Mouse (Mus musculus) stomach, embryonic 15.5 days (tissue): ENCODE measurements around the gene Acd. TPM values are rescaled to one million over a fixed set of nuclear protein-coding genes. Genes with fewer than 3 reads are reported as not detected.

Source experiments
- ATAC-seq: fragments of 200-750 bp; cut with Nextera tagmentation; 2 replicates; pipeline ENCODE4 v1.8.0; 2017; ENCODE audit warnings: low read depth, moderate number of reproducible peaks, moderate TSS enrichment; ENCODE audit not compliant: insufficient read depth, low FRiP score
- H3K27ac ChIP-seq: fragments of 300-500 bp; sonication (generic); 2 replicates; pipeline ENCODE4 v1.5.1; 2015; ENCODE audit warnings: mild to moderate bottlenecking, inconsistent platforms
- H3K27me3 ChIP-seq: fragments of 300-500 bp; sonication (generic); replicated peaks from 2 replicates; pipeline ENCODE4 v1.6.1; 2015; ENCODE audit warnings: inconsistent platforms
- H3K36me3 ChIP-seq: fragments of 300-500 bp; sonication (generic); 2 replicates; pipeline ENCODE4 v1.6.1; 2015; ENCODE audit warnings: inconsistent platforms
- H3K4me1 ChIP-seq: fragments of 300-500 bp; sonication (generic); 2 replicates; pipeline ENCODE4 v1.6.1; 2015; ENCODE audit warnings: inconsistent platforms
- H3K4me2 ChIP-seq: fragments of 300-500 bp; sonication (generic); 2 replicates; pipeline ENCODE4 v1.6.1; 2015; ENCODE audit warnings: mild to moderate bottlenecking, inconsistent platforms
- H3K4me3 ChIP-seq: fragments of 300-500 bp; sonication (generic); replicated peaks from 2 replicates; pipeline ENCODE4 v1.5.1; 2015; ENCODE audit warnings: inconsistent platforms
- H3K9ac ChIP-seq: fragments of 300-500 bp; sonication (generic); 2 replicates; pipeline ENCODE4 v1.6.1; 2015; ENCODE audit warnings: inconsistent platforms
- H3K9me3 ChIP-seq: fragments of 300-500 bp; sonication (generic); 2 replicates; pipeline ENCODE4 v1.6.1; 2016; ENCODE audit warnings: inconsistent platforms
- WGBS: fragments of 180-500 bp; shearing (Covaris S2); methylation state at CpG from one replicate; pipeline ENCODE4 v1.1.7; 2015; 5-methylcytosine and 5-hydroxymethylcytosine counted together
- polyA plus RNA-seq: library from polyadenylated mRNA; unstranded; fragments of >200 nt; fragmentation: Nextera tagmentation; extraction: Ambion mirVana; gene quantifications from 2 replicates; pipeline ENCODE4 v1.2.1, GENCODE M21; 2015

Gene Acd
- polyA plus RNA-seq, 1 experiment from 2014 or later: 45.0 TPM

DNA sequence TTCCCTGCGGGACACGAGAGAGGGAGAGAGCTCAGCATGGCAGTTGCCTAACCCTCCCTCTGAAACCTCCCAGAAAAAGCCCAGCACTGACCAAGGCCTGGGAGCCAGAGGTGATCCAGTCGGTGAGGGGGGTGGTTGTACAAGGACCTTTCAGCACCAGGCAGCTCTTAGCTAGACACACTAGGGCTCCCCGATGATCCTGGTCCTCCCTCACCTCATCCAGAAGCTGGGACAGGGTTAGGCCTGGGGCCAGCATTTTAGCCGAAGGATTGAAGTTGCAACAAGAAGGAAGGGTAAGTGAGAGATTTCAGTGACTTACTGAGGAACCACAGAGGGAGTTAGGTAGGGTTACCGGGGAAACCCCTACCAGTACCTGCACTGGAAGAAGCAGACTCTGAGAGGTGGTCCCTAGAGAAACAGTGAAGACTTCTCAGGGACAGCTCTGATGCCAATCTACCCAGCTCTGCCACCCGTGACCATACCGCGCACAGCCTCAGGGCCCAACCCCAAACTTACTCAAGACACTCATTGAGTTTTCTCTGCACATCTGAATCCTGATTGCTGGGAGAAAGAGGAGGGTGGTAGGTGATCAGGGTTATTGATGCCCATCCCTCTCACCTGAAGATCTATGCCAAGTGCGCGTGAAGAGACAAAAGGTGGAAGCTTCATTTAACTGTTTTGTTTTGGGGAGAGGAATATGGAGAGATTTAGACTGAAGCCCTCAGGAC lies 1.2 kb downstream of the Acd start:
- H3K4me3 ChIP-seq: peak overlapping the region; percentile 80
- peaks cover 17% of the 10 kb centered on the region; the same call in 1 of the 2 replicates for H3K36me3 ChIP-seq
- 89% methylated on average over 11 of the region's 11 CpGs for WGBS

DNA sequence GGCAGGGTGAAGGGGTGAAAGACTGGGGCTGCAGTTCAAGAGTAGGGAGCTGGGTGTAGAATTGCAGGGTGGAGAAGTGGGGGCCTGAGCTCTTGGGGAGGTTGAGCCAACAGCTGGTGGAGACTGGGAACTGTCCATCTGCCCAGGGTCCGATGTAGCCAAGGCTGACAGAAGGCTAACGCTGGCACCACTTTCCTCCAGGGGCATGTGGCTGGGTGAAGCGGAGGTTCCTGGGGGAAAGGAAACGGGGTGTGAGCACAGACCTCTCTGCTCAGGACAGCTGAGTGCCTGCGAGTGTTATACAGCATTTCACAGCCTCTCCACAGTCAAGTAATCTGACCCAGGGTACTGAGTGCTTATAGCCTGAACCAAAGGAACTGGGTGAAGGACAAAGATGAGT lies 2.2 kb downstream of the Acd start:
- no peak overlapping the region for H3K9ac ChIP-seq
- H3K9me3 ChIP-seq: no peaks in the 10 kb centered on the region
- H3K36me3 ChIP-seq: peaks cover 17% of the 10 kb centered on the region; the same call in 1 of the 2 replicates
- H3K27me3 ChIP-seq: peaks cover 3% of the 10 kb centered on the region; the same call in 1 of the 2 replicates
- no peak overlapping the region for H3K4me3 ChIP-seq
- no peak overlapping the region for H3K4me2 ChIP-seq
- no peak overlapping the region for H3K27ac ChIP-seq
- 87% methylated on average over 5 of the region's 5 CpGs for WGBS
- H3K4me1 ChIP-seq: peaks cover 25% of the 10 kb centered on the region
- ATAC-seq: no peak

More for the DNA sequence above, 1.2 kb downstream of the Acd start:
- no peak for ATAC-seq
- no peak overlapping the region for H3K27ac ChIP-seq
- H3K4me2 ChIP-seq: peak overlapping the region; percentile 93
- H3K27me3 ChIP-seq: no peaks in the 10 kb centered on the region
- peaks cover 18% of the 10 kb centered on the region for H3K4me1 ChIP-seq
- H3K9me3 ChIP-seq: no peaks in the 10 kb centered on the region
- peak overlapping the region; percentile 65; the same call in 1 of the 2 replicates for H3K9ac ChIP-seq

DNA sequence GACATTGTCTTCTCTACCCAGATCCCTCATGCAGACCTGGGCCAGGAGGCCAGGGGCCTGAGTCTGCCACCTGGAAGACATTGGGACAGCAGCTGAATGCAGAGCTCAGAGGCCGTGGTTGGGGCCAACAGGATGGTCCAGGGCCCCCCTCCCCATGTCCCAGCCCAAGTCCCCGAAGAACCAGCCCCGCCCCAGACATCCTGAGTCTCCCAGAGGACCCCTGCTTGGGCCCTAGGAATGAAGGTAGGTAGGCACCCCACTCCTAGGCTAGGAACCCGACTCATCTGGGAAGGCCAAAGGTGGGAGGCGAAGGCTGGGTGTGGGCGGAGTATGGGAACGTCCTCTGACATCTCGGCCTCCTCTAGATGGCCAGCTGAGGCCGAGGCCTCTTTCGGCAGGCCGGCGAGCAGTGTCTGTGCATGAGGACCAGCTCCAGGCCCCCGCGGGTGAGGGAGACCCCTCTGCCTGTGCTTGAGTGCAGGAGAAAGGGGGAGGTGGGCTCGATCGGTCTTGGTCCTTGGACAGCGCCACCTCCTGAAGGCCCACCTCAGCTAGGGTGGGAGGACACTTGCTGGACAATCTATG lies 3.6 kb downstream of the Acd start:
- 87% methylated on average over 17 of the region's 17 CpGs for WGBS
- no peak for ATAC-seq
- peaks cover 7% of the 10 kb centered on the region; the same call in 1 of the 2 replicates for H3K36me3 ChIP-seq
- no peaks in the 10 kb centered on the region for H3K9me3 ChIP-seq
- H3K4me2 ChIP-seq: no peak overlapping the region
- H3K9ac ChIP-seq: no peak overlapping the region
- no peak overlapping the region for H3K27ac ChIP-seq
- H3K4me3 ChIP-seq: no peak overlapping the region
- peaks cover 25% of the 10 kb centered on the region for H3K4me1 ChIP-seq
- H3K27me3 ChIP-seq: peaks cover 3% of the 10 kb centered on the region; the same call in 1 of the 2 replicates

- Histone ChIP-seq H3K27me3 (peaks cover 3% of the 10 kb centered on the region; the same call in 1 of the 2 replicates), H3K4me3 (no peak overlapping the region), H3K9ac (no peak overlapping the region), H3K36me3 (peaks cover 7% of the 10 kb centered on the region; the same call in 1 of the 2 replicates), H3K4me2 (no peak overlapping the region), H3K27ac (no peak overlapping the region), H3K9me3 (no peaks in the 10 kb centered on the region), H3K4me1 (peaks cover 16% of the 10 kb centered on the region)
- 75% methylated on average over 30 of the region's 30 CpGs for WGBS
- no peak for ATAC-seq
These were observed 5.7 kb downstream of the Acd start for GRCm38 (mm10) chr8:105695080-105695780.

- peaks cover 8% of the 10 kb centered on the region for H3K4me1 ChIP-seq
- H3K9me3 ChIP-seq: no peaks in the 10 kb centered on the region
- peak; percentile 18; the same call in 1 of the 2 replicates for ATAC-seq
- H3K9ac ChIP-seq: peak overlapping the region; percentile 29; the same call in 1 of the 2 replicates
- peaks cover 3% of the 10 kb centered on the region; the same call in 1 of the 2 replicates for H3K27me3 ChIP-seq
- peak overlapping the region; percentile 96 for H3K4me2 ChIP-seq
- peaks cover 7% of the 10 kb centered on the region; the same call in 1 of the 2 replicates for H3K36me3 ChIP-seq
- 15% methylated on average over 36 of the region's 40 CpGs for WGBS
- peak overlapping the region; percentile 48 for H3K4me3 ChIP-seq
- no peak overlapping the region for H3K27ac ChIP-seq
These were observed 6.7 kb downstream of the Acd start for GRCm38 (mm10) chr8:105694051-105694799.

GRCm38 (mm10) chr8:105693648-105694047 lies 7.3 kb downstream of the Acd start:
- Histone ChIP-seq H3K4me3 (peak overlapping the region; percentile 48), H3K27ac (no peak overlapping the region), H3K4me1 (peaks cover 8% of the 10 kb centered on the region), H3K36me3 (peaks cover 7% of the 10 kb centered on the region; the same call in 1 of the 2 replicates), H3K4me2 (peak overlapping the region; percentile 96), H3K9ac (0 out of 2 replicates have a peak overlapping the region, but pooled peaks have one; percentile 29), H3K9me3 (no peaks in the 10 kb centered on the region), H3K27me3 (peaks cover 3% of the 10 kb centered on the region; the same call in 1 of the 2 replicates)
- ATAC-seq: peak; percentile 28; the same call in 1 of the 2 replicates
- WGBS: 2% methylated on average over 26 of the region's 30 CpGs

DNA sequence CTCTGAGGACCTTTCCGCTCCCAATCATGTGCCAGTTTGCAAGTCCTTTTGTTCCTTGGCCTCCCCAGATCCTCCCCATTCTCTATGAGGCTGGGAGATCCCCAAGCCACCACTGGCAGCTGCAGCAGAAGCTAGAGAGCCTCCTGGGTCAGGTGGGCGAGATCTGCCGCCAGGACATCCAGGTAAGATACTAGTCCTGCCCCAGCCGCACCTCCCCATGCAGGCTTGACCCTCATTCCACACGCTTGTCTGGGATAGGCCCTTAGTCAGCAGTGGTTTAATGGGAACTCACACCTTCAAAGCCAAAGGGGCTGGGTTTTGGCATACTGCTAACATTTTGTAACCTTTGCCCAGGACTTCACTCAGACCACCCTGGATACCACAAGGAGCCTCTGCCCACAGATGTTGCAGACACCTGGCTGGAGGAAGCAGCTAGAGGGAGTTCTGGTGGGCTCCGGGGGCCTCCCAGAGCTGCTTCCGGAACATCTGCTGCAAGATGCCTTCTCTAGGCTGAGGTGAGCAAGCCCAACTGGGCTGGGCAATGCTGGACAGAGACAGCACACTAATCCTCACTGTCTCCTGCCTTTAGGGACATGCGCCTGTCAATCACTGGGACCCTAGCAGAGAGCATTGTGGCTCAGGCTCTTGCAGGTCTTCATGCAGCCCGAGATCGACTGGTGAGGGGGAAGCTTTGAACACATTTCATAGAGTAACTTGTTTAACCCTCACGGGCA lies 8.3 kb downstream of the Acd start:
- no peak overlapping the region for H3K4me3 ChIP-seq
- WGBS: 91% methylated on average over 11 of the region's 11 CpGs

DNA sequence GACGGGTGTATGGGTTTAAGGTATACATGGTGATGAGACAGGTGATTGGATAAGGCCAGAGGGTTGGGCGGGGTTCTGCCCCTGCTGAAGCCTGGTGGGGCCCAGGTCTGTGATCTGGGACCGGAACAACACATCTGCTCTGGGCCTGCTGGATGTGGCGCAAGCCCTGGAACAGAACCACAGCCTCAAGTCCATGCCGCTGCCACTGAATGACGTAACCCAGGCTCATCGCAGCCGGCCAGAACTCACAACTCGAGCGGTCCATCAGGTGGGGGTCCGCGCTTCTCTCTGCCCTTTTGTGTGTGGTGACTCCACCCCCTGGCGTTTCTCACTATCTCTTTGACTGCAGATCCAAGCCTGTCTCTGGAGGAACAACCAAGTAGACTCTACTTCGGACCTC lies 9.9 kb downstream of the Acd start:
- Histone ChIP-seq H3K9me3 (no peaks in the 10 kb centered on the region), H3K4me1 (peaks cover 10% of the 10 kb centered on the region), H3K36me3 (no peaks in the 10 kb centered on the region), H3K27ac (no peak overlapping the region), H3K9ac (no peak overlapping the region), H3K4me2 (no peak overlapping the region), H3K4me3 (no peak overlapping the region), H3K27me3 (peaks cover 3% of the 10 kb centered on the region; the same call in 1 of the 2 replicates)
- WGBS: 71% methylated on average over 14 of the region's 14 CpGs
- no peak for ATAC-seq

More for the DNA sequence above, 8.3 kb downstream of the Acd start:
- Histone ChIP-seq H3K27ac (no peak overlapping the region), H3K9me3 (no peaks in the 10 kb centered on the region), H3K4me1 (peaks cover 8% of the 10 kb centered on the region), H3K36me3 (peaks cover 7% of the 10 kb centered on the region; the same call in 1 of the 2 replicates), H3K9ac (no peak overlapping the region), H3K4me2 (no peak overlapping the region), H3K27me3 (peaks cover 3% of the 10 kb centered on the region; the same call in 1 of the 2 replicates)
- no peak for ATAC-seq

DNA sequence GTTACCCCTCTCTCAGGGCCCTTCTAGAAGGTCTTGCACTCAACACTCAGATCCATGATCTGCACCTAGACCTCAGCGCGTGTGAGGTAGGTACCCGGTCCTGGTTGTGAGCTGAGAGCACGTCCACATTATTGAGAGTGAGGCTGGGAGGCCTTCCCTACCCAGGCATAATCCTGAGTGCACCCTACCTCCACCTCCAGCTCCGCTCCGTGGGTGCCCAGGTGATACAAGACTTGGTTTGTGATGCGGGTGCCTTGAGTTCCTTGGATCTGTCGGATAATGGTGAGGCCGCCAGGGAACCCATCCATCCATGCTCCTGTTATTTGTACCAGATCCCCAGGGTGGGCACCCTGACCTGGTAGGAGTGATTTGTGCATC lies 10.9 kb downstream of the Acd start:
- no peak for ATAC-seq
- H3K9ac ChIP-seq: no peak overlapping the region
- H3K4me2 ChIP-seq: no peak overlapping the region
- peaks cover 3% of the 10 kb centered on the region; the same call in 1 of the 2 replicates for H3K27me3 ChIP-seq
- no peaks in the 10 kb centered on the region for H3K9me3 ChIP-seq
- H3K27ac ChIP-seq: no peak overlapping the region
- H3K36me3 ChIP-seq: no peaks in the 10 kb centered on the region
- WGBS: 87% methylated on average over 9 of the region's 9 CpGs
- H3K4me3 ChIP-seq: no peak overlapping the region
- H3K4me1 ChIP-seq: peaks cover 15% of the 10 kb centered on the region

DNA sequence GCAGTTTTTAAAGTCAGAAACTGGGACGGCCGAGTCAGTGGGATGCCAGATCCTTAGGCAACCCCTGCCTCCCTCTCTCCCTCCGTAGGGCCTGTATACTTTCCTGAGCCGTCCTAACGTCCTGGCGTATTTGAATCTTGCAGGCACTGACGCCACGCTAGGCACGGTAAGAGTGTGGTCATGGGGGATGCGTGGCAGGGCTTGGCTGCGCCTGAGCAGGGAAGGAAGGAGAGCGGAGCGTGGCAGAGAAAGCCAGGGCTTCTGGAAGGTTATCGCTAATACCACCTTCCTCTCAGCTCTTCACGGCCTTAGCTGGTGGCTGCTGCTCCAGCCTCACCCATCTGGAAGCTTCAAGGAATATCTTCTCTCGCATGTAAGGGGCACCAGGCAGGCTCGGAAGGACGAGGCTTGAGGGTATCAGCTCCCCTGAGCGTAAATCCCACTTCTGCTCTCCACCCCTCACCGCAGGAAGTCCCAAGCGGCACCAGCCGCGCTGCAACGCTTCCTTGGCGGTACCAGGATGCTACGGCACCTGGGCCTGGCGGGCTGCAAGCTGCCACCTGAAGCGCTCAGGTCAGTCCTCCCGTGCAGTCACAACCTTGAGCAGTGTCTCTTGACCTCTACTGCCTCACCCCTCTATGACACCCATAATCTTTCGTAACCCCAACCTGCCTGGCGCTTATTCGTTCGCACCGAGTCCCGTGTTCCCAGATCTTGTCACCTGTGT lies 11.5 kb downstream of the Acd start:
- no peak overlapping the region for H3K4me3 ChIP-seq
- no peak overlapping the region for H3K27ac ChIP-seq
- no peak overlapping the region for H3K4me2 ChIP-seq
- no peaks in the 10 kb centered on the region for H3K9me3 ChIP-seq
- WGBS: 65% methylated on average over 35 of the region's 35 CpGs
- no peak overlapping the region for H3K9ac ChIP-seq
- no peaks in the 10 kb centered on the region for H3K36me3 ChIP-seq
- no peak for ATAC-seq
- peaks cover 13% of the 10 kb centered on the region for H3K4me1 ChIP-seq
- peaks cover 1% of the 10 kb centered on the region; the same call in 1 of the 2 replicates for H3K27me3 ChIP-seq
